Mouse (Mus musculus) CH12F3 (cell line): ENCODE measurements around the gene Rab3il1.

Experiments used
- in situ Hi-C: fragments of 300-500 bp; cut with MboI; formaldehyde crosslinking; loops from 2 replicates; pipeline ENCODE4 v1.14.3; 2020; ENCODE audit warnings: low sequenced_read_pairs

The Rab3il1 gene

GRCm38 (mm10) chr19:10056686-10057085 is 55.2 kb downstream of the Rab3il1 start:
- in situ Hi-C loops = no loop called here

GRCm38 (mm10) chr19:10057486-10058351 is 56.2 kb downstream of the Rab3il1 start:
- in situ Hi-C loops = no loop called here

- in situ Hi-C loops = no loop called here
Observed at GRCm38 (mm10) chr19:10058352-10058825, 56.9 kb downstream of the Rab3il1 start.

GRCm38 (mm10) chr19:10058876-10059427 is 57.5 kb downstream of the Rab3il1 start:
- in situ Hi-C loops = no loop called here

GRCm38 (mm10) chr19:10059911-10060567 is 58.6 kb downstream of the Rab3il1 start:
- in situ Hi-C loops = no loop called here

- in situ Hi-C loops = no loop called here
Observed at GRCm38 (mm10) chr19:10060783-10061590, 59.5 kb downstream of the Rab3il1 start.

- in situ Hi-C loops = no loop called here
Observed at GRCm38 (mm10) chr19:10061624-10062023, 60.2 kb downstream of the Rab3il1 start.

GRCm38 (mm10) chr19:10062292-10062691 is 60.8 kb downstream of the Rab3il1 start:
- in situ Hi-C loops = no loop called here

GRCm38 (mm10) chr19:10062862-10063261 is 61.4 kb downstream of the Rab3il1 start:
- in situ Hi-C loops = no loop called here

- in situ Hi-C loops = no loop called here
Observed at GRCm38 (mm10) chr19:10064173-10065012, 62.9 kb downstream of the Rab3il1 start.

- in situ Hi-C loops = no loop called here
Observed at GRCm38 (mm10) chr19:10065465-10066188, 64.2 kb downstream of the Rab3il1 start.

GRCm38 (mm10) chr19:10066189-10066500 is 64.7 kb downstream of the Rab3il1 start:
- in situ Hi-C loops = no loop called here

- in situ Hi-C loops = no loop called here
Observed at GRCm38 (mm10) chr19:10066502-10066901, 65.0 kb downstream of the Rab3il1 start.

- in situ Hi-C loops = no loop called here
Observed at GRCm38 (mm10) chr19:10067701-10068100, 66.2 kb downstream of the Rab3il1 start.

- in situ Hi-C loops = no loop called here
Observed at GRCm38 (mm10) chr19:10070186-10070980, 68.9 kb downstream of the Rab3il1 start.

GRCm38 (mm10) chr19:10071166-10071565 is 69.7 kb downstream of the Rab3il1 start:
- in situ Hi-C loops = no loop called here

GRCm38 (mm10) chr19:10071892-10072291 is 70.4 kb downstream of the Rab3il1 start:
- in situ Hi-C loops = no loop called here

GRCm38 (mm10) chr19:10073145-10073544 is 71.7 kb downstream of the Rab3il1 start:
- in situ Hi-C loops = no loop called here

- in situ Hi-C loops = no loop called here
Observed at GRCm38 (mm10) chr19:10078392-10078791, 76.9 kb downstream of the Rab3il1 start.
